Mouse (Mus musculus) limb, embryonic 14.5 days (tissue): Measurements from ENCODE around the gene Sall2. TPM values are rescaled to one million over a fixed set of nuclear protein-coding genes. Genes with fewer than 3 reads are reported as not detected.

Experiments used
- ATAC-seq: fragments of 200-750 bp; cut with Nextera tagmentation; 2 replicates; pipeline ENCODE4 v1.8.0; 2017; ENCODE audit warnings: low read depth, moderate number of reproducible peaks, moderate TSS enrichment; ENCODE audit not compliant: low FRiP score
- DNase-seq: peaks from one replicate; pipeline ENCODE4 v3.0.0-alpha.2; 2015; ENCODE audit warnings: low spot score
- H3K27ac ChIP-seq: fragments of 300-500 bp; sonication (generic); replicated peaks from 2 replicates; pipeline ENCODE4 v1.5.1; 2014; ENCODE audit warnings: low read depth, mild to moderate bottlenecking, low read length, moderate library complexity, mixed read lengths
- H3K27me3 ChIP-seq: fragments of 300-500 bp; sonication (generic); 2 replicates; pipeline ENCODE4 v1.6.1; 2014; ENCODE audit warnings: low read length, mixed read lengths; ENCODE audit not compliant: control insufficient read depth, insufficient read depth
- H3K36me3 ChIP-seq: fragments of 300-500 bp; sonication (generic); 2 replicates; pipeline ENCODE4 v1.6.1; 2014; ENCODE audit warnings: mild to moderate bottlenecking, low read length, moderate library complexity, mixed read lengths; ENCODE audit not compliant: control insufficient read depth, insufficient read depth
- H3K4me1 ChIP-seq: fragments of 300-500 bp; sonication (generic); 2 replicates; pipeline ENCODE4 v1.6.1; 2014; ENCODE audit warnings: antibody characterized with exemption, low read length, mixed read lengths; ENCODE audit not compliant: control insufficient read depth, insufficient read depth
- H3K4me2 ChIP-seq: fragments of 300-500 bp; sonication (generic); replicated peaks from 2 replicates; pipeline ENCODE4 v1.6.1; 2014; ENCODE audit warnings: low read depth, mild to moderate bottlenecking, low read length, moderate library complexity; ENCODE audit not compliant: severe bottlenecking
- H3K4me3 ChIP-seq: fragments of 300-500 bp; sonication (generic); replicated peaks from 2 replicates; pipeline ENCODE4 v1.5.1; 2014; ENCODE audit warnings: low read length
- H3K9ac ChIP-seq: fragments of 300-500 bp; sonication (generic); 2 replicates; pipeline ENCODE4 v1.6.1; 2014; ENCODE audit warnings: mild to moderate bottlenecking, low read depth, low read length, moderate library complexity; ENCODE audit not compliant: severe bottlenecking
- H3K9me3 ChIP-seq: fragments of 300-500 bp; sonication (generic); 2 replicates; pipeline ENCODE4 v1.6.1; 2016; ENCODE audit warnings: low read length; ENCODE audit not compliant: control insufficient read depth
- POLR2A ChIP-seq: fragments of 200-500 bp; IDR thresholded peaks from 2 replicates; pipeline ENCODE4 v1.8.0; 2012; ENCODE audit warnings: inconsistent platforms, mild to moderate bottlenecking, moderate library complexity, borderline replicate concordance; ENCODE audit not compliant: insufficient read depth, insufficient read length; ENCODE audit errors: extremely low read depth
- WGBS: fragments of 180-500 bp; shearing (Covaris S2); extraction: QIAGEN DNeasy Blood & Tissue Kit; methylation state at CpG from one replicate; pipeline ENCODE4 v1.1.7; 2014; 5-methylcytosine and 5-hydroxymethylcytosine counted together
- polyA plus RNA-seq, 2 experiments: library from polyadenylated mRNA; depleted of rRNA in 1 of 2; stranded (reverse) in 1 of 2; unstranded in 1 of 2; fragments of >200 nt; fragmentation: Nextera tagmentation in 1 of 2; extraction: Ambion mirVana in 1 of 2; gene quantifications; 2 replicates each; pipeline versions ENCODE4 v1.2.1 to v1.2.3; 2012 to 2014

Sall2 gene
- 26.4 and 31.9 TPM in 2 replicates for polyA plus RNA-seq (2012; rRNA removed)
- 18.9 and 21.5 TPM in 2 replicates for polyA plus RNA-seq (2014; fragmentation: Nextera tagmentation; extraction: Ambion mirVana)

DNA sequence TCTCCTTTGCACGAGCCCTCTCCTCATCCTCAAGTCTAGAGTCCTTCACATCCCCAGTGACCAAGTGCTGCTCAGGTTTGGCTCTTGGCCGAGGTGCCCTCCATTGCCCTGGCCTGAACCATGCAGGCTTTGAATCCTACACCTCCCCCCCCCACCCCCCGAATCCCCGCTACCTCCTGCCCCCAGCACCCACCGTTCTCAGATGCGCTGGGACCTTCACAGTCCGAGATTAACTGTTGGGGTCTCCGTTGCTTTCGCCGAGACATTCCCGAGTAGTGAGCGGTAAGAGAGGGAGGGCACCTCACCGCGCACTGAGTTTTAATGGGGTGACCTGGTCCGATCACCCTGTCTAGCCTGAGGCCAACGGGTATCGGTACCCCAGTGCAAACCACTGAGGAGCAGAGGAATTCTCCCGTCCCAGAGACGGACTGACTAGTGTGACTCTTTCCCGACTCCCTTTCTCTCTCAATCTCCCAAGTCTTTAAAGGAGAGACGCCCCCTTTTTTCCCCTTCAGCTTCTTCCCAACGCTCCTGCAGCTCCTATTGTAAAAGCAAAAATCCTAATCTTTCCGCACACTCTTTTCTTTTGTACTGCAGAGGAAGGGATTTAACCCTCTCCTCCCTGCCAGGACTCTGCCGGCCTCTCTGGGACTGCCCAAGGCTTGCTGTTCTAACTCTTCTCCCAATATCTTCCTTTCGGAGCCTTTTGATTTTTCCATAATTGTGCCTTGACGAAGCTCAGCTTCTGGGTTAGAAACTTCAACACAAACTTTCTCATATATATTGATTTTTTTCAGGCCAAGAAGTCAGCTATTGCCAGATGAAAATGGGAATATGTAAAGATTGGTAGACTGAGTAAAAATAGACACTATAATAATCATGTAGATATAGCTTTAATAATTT is at the start of gene Sall2:
TSS of gene Sall2 (minus strand) at position 853 of the 903 bp plus-strand sequence.
- H3K27ac ChIP-seq: no peak within 1 kb of the TSS
- H3K9ac ChIP-seq: peak within 1 kb of the TSS; percentile 44
- 1% methylated on average over 26 of the region's 26 CpGs for WGBS

GRCm38 (mm10) chr14:52368741-52369140 is 40.2 kb upstream of the Sall2 start:
- Histone ChIP-seq H3K27me3 (no peaks in the 10 kb centered on the region), H3K9me3 (no peaks in the 10 kb centered on the region), H3K4me2 (no peak overlapping the region), H3K27ac (no peak overlapping the region), H3K9ac (no peak overlapping the region), H3K36me3 (no peaks in the 10 kb centered on the region), H3K4me3 (no peak overlapping the region), H3K4me1 (no peaks in the 10 kb centered on the region)
- no peak for DNase-seq
- 90% methylated on average over 3 of the region's 3 CpGs for WGBS
- no peak for TF ChIP-seq POLR2A
- no peak for ATAC-seq

More for the DNA sequence above, at the start of gene Sall2:
- ATAC-seq (peak; percentile 47; the same call in 1 of the 2 replicates), DNase-seq (no peak)
- Histone ChIP-seq H3K4me2 (peak within 1 kb of the TSS; percentile 68), H3K27me3 (peaks cover 31% of the 10 kb centered on the region), H3K4me3 (peak within 1 kb of the TSS; percentile 40), H3K4me1 (no peaks in the 10 kb centered on the region), H3K9me3 (no peaks in the 10 kb centered on the region), H3K36me3 (no peaks in the 10 kb centered on the region)
- TF ChIP-seq POLR2A: no peak

GRCm38 (mm10) chr14:52356308-52356707 is 27.7 kb upstream of the Sall2 start, which contains the start of gene Olfr1513:
TSS of gene Olfr1513 (minus strand) at chr14:52356408.
- Histone ChIP-seq H3K4me1 (no peaks in the 10 kb centered on the region), H3K4me3 (no peak within 1 kb of the TSS), H3K9ac (no peak within 1 kb of the TSS), H3K9me3 (no peaks in the 10 kb centered on the region), H3K36me3 (no peaks in the 10 kb centered on the region), H3K4me2 (no peak within 1 kb of the TSS), H3K27ac (no peak within 1 kb of the TSS), H3K27me3 (no peaks in the 10 kb centered on the region)
- ATAC-seq (no peak), DNase-seq (no peak)
- 73% methylated on average over 4 of the region's 4 CpGs for WGBS
- no peak for TF ChIP-seq POLR2A

DNA sequence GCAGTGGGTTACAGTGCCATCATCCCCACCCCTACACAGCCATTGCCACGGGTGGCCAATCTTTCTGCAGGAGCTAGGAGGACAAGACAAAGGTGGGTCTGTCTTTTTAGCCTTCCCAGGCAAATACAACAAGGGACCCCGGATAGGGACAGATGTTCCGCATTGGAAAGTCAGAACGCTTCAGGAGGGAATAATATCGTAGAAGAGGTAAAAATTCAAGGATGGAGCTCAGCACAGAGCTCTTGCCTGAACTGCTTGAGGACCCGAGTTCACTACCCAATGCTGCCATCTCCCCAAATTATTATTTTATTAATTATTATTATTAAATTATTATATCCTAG is 10.9 kb upstream of the Sall2 start:
- H3K4me2 ChIP-seq: no peak overlapping the region
- no peak for DNase-seq
- peaks cover 1% of the 10 kb centered on the region; the same call in 1 of the 2 replicates for H3K9me3 ChIP-seq
- no peak overlapping the region for H3K4me3 ChIP-seq
- 73% methylated on average over 6 of the region's 6 CpGs for WGBS
- H3K27me3 ChIP-seq: no peaks in the 10 kb centered on the region
- no peaks in the 10 kb centered on the region for H3K36me3 ChIP-seq
- no peak overlapping the region for H3K9ac ChIP-seq
- H3K4me1 ChIP-seq: no peaks in the 10 kb centered on the region
- no peak overlapping the region for H3K27ac ChIP-seq
- no peak for ATAC-seq
- TF ChIP-seq POLR2A: no peak

- WGBS: 28% methylated on average over 21 of the region's 21 CpGs
Observed at GRCm38 (mm10) chr14:52338751-52339511, 10.4 kb upstream of the Sall2 start.

More at GRCm38 (mm10) chr14:52338751-52339511, 10.4 kb upstream of the Sall2 start:
- Histone ChIP-seq H3K36me3 (no peaks in the 10 kb centered on the region), H3K4me3 (0 out of 2 replicates have a peak overlapping the region, but pooled peaks have one; percentile 6), H3K9me3 (no peaks in the 10 kb centered on the region), H3K4me1 (no peaks in the 10 kb centered on the region), H3K27ac (no peak overlapping the region), H3K4me2 (peak overlapping the region; percentile 33), H3K27me3 (no peaks in the 10 kb centered on the region), H3K9ac (no peak overlapping the region)
- TF ChIP-seq POLR2A: no peak
- DNase-seq: peak; percentile 79
- ATAC-seq: peak; percentile 60; the same call in 1 of the 2 replicates
